Mouse (Mus musculus): Measurements from ENCODE around the gene Gm26602.
A peak's percentile ranks its signal among the peaks of the same experiment; 100 is the strongest.

The Gm26602 gene

GRCm38 (mm10) chr10:79886054-79886453, 24.6 kb upstream of the Gm26602 start, which contains the start of gene Elane:
Elane (plus strand) TSS chr10:79886247.
- DNase-seq = no peak

- no peak for DNase-seq
Measured at GRCm38 (mm10) chr10:79886611-79887010, 24.0 kb upstream of the Gm26602 start.

DNA sequence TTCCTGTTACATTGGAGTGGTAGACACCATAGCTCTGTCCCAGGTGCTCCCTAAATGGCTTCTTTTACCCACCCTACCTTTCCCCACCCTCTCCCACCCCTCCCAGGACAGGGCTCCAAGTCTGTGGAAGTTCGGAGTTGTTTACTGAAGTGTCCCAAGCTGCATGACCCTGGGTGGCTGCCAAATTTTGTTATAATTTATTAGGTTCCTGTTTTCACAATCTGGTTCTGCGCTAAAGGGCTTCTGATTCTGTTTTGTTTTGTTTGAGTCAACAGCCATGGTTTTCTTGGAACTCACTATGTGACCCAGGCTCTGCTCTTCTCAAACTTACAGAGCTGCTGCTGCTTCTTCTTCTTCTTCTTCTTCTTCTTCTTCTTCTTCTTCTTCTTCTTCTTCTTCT, 21.3 kb upstream of the Gm26602 start:
- no peak for DNase-seq

GRCm38 (mm10) chr10:79890670-79891069, 20.0 kb upstream of the Gm26602 start, which contains the start of gene Cfd:
Cfd (plus strand) TSS chr10:79890853.
- DNase-seq = no peak

GRCm38 (mm10) chr10:79892451-79893118, 18.1 kb upstream of the Gm26602 start:
- peak; percentile 72 for DNase-seq

- DNase-seq = no peak
Measured at GRCm38 (mm10) chr10:79896306-79896705, 14.3 kb upstream of the Gm26602 start.

DNA sequence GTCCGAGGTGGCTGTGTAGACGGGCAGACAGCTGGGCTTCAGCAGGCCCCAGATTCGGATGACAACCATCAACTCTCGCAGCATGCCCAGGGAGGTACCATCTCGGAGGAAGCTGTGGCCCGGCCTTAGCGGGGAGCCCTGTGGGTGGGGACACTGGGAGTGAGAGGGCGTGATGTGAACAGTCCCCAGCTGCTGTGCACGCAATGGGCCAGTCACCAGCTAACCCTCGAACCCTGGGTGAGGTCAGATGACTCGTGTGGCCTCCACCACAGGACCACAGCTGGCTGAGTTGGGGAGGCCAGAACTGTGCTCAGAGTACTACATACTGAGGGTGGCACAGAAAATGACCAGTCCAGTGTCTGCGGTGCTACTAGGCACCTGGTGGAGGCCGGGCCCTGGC, 13.8 kb upstream of the Gm26602 start:
- DNase-seq = no peak

GRCm38 (mm10) chr10:79897316-79898245, 13.1 kb upstream of the Gm26602 start:
- DNase-seq = no peak

DNA sequence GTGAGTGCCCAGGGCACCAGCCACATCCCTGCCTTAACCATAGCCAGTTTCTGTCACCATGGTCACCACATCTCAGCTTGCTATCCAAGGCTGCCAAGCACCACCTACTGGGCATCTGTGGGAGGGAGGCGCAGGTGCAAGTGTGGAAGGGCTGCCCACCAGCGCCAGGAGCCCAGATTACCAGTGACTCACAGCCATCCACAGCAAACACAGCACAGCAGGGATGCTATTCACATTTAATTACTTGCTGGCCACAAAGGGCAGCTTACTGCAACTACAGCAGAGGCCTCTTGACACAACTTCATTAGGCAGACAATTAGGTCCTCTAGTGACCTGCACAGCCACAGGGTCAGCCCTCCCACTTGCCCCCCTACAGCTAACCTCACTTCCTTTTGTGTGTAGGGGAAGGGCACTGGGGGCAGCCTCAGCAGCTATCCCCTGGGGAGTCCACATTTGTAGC, 9.7 kb upstream of the Gm26602 start:
- DNase-seq = peak; percentile 85

DNA sequence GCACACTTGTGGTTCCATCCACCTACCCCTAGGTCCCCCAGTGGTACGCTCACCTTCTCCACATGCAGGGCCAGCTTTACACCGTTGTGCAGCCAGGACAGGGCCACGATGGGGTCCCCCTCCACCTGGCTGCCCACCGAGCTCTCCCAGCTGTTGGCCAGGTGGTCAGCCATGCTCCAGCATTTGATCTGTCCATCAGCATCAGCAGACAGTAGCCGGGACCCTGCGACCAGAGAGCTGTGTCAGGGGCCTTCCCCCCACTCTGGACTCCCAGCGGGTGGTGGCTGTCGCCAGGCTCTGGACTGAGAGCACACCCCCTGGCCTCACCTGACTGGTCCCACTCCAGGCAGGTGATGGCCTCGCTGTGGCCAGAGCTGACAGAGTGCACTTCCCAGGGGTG, 3.9 kb upstream of the Gm26602 start:
- DNase-seq = no peak

GRCm38 (mm10) chr10:79907415-79907814, 3.2 kb upstream of the Gm26602 start:
- DNase-seq = no peak

DNA sequence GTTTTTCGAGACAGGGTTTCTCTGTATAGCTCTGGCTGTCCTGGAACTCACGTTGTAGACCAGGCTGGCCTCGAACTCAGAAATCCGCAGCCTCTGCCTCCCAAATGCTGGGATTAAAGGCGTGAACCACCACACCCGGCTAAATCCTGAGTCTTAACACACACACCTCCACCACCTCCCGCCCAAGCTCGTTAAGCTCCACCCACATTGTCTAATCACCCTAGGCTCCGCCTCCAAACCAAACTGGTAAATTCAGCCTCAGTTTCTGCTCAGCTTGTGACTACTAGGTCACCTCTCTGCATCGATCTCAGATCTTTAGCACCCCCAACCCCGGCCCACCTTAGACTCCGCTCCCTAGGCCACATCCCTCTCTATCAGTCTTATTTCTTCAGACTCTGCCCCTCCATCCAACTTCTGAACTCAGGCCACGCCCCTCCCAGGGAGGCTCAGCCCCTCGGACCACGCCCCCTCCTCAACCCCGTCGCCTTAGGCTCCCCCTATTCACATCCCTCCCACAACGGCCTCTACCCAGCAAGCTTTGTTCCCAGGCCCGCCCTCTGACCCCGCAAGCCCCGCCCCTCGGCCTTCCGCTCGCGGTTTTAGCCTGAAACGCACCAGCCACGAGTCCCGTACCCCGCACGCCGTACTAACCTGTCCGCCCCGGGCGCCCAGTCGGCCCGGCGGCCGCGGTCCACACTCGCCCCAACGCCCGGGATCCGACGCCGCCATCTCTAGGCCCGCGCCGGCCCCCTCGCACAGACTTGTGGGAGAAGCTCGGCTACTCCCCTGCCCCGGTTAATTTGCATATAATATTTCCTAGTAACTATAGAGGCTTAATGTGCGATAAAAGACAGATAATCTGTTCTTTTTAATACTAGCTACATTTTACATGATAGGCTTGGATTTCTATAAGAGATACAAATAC, 2.2 kb upstream of the Gm26602 start, which contains the start of gene Med16:
Med16 (minus strand) TSS at position 757 of the 925 bp plus-strand sequence.
- DNase-seq = peak; percentile 95

GRCm38 (mm10) chr10:79909092-79909922, 1.3 kb upstream of the Gm26602 start:
- no peak for DNase-seq

DNA sequence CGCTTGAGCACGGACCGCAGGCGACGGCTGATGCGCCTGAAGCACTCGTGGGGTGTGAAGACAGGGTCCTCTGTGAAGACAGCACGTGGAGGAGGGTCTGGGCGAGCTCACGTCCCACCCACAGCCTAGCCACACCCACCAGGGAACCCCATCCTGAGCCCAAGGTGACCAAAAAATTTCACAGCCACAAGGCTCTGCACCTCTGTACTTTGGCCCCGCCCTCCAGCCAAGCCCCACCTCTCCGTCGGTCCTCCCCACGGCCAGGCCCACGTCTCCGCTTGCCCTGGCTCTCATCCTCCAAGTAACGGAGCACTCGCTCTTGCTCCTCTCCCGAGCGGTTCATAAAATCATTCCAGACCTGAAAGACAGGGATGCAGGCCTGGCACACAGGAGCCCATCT, 1.8 kb downstream of the Gm26602 start:
- no peak for DNase-seq

- no peak for DNase-seq
Measured at GRCm38 (mm10) chr10:79914131-79914947, 3.7 kb downstream of the Gm26602 start.

DNA sequence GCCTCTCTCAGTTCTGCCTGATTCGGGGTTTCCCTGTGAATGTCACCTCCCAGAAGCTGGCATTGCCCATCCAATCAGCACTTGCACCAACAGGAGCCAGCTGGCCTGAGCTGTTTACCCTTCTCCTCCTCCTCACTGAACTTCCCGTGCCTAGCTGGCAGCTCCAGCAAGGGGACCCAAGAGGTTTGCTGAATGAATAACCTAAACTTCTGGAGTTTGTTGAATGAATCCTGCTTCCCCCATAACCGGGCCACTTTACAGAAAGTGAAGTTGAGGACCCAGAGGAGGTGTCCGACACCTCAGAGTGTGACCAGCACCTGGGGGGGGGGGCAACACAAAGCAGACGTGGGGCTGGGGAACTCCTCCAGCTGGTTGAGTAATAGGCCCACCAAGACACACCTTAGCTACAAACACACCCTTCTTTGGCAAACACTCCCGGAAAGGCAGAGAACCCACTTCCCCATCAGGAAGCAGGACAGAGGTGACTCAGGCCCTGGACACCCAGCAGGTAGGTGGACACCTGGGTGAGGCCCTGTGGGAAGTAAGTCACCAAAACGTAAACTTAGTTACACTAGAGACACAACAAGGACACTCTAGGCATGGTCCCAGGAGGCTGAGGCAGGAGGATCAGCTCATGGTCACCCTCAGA, 4.4 kb downstream of the Gm26602 start:
- no peak for DNase-seq

GRCm38 (mm10) chr10:79916081-79916480, 5.4 kb downstream of the Gm26602 start:
- DNase-seq = no peak

DNA sequence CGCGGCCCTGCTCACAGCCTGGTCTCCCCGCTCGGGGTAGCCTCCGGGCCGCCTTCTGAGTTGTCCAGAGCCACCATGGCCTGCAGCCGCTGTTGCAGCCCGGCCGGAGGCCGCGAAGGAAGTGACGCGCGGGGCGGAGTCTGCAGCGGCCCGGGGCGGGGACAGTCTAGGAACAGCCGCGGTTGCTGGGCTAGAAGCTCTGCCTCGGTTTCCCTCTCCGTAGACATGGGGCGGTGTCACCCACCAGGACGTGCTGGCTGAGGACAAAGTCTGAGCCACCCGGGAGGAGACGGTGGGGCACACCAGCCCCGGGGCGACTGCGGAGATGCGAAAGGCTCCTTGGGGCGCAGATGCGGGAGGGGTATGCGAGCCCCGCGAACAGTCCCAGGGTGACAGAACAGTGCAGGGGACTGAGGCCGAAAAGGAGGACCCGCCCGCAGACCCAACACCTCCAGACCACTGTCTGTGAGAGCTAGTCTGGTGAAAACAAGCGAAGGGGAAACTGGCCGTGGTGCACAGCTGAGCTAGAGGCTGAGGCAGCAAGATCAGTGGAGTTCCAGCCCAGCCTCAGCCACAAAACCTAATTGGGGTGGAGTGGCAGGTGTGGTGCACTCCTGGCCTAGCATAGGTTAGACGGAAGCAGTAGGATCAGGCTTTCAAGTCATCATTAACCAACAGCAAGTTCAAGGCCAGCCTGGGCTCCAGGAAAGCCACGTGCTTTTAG, 6.3 kb downstream of the Gm26602 start, which contains the start of gene Kiss1r:
Kiss1r (plus strand) TSS at position 164 of the 724 bp plus-strand sequence.
- DNase-seq = peak; percentile 88

DNA sequence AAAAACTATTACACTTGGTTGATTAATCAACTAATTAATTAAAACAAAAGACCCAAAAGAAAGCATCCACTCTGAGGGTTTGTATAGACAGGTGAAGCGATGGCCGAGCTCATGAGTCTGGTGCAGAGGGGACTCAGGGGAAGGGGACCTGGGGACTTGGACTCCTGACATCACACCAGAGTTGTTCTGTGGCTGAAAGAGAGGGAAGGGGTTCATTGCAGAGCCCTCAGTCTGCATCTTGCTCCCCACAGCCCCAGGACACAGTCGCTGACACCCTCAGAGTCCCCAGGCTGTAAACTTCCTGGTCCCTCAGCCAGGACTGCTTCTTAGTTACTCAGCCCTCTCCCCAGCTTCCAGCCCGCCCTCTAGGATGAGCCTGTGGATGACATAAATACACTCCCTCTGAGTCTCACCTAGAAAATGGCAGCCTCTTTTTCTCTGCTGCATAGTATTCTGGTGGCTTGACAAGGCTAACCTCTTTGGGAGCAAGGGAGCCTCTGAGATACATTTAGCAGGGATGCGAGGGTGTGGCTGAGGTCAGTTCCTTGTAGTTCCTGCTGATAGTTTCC, 7.0 kb downstream of the Gm26602 start:
- no peak for DNase-seq
